Mouse (Mus musculus): Measurements from ENCODE around the gene Ddr1.

DNA sequence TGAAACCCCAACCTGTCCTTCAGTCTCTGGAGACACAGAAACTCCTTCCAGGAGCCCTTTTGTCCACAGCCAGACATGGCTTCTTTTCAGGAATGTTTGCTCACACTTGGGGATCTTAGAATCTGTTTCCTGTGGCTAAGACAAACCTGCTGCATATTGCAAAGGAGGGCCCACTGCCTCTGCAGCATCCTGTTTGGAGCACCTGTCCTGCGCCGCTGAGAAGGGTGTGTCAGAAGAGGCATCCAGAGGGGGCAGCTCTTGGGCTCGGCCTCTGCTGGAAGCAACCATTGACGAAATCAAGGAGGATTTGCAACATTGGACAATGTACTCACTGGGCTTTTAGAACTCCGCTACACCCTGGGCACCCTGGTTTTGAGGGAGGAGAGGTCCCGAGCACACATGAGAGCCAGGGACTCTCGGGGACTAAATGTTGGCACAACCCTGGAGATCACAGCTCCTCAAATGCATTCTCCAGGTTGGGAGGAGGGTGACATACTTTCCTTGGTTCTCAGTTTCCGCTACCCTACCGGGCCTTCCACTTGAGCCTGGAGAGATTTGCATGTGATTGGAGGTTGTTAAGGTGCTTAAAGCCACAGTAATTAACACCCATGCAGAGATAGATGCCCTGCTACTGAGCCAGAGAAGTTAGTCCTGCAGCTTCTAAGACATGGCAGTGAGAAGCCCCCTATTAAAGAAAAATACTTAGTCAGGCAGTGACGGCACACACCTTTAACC lies 23.2 kb upstream of the Ddr1 start:
- TF ChIP-seq CTCF (conservative IDR thresholded peaks at IDR 0.05; ENCODE audit: insufficient read depth, insufficient read length, low read depth, low read length) (no peak), POLR2A (IDR thresholded peaks at IDR 0.05; ENCODE audit: low read depth, low read length) (no peak)
